Mouse (Mus musculus): ENCODE measurements around the gene Scn1a. TPM values are rescaled to one million over a fixed set of nuclear protein-coding genes. Genes with fewer than 3 reads are reported as not detected.

Scn1a gene
- total RNA-seq, 2 experiments from 2014 or later, result 0.03 TPM; not detected in 1

- DNase-seq, result no peak
Measured at GRCm38 (mm10) chr2:66244013-66244412, 196.6 kb downstream of the Scn1a start.

- no peak for DNase-seq
Measured at GRCm38 (mm10) chr2:66240334-66240733, 200.3 kb downstream of the Scn1a start.

- no peak for DNase-seq
Measured at GRCm38 (mm10) chr2:66238886-66239285, 201.8 kb downstream of the Scn1a start.

- DNase-seq, result no peak
Measured at GRCm38 (mm10) chr2:66220954-66221353, 219.7 kb downstream of the Scn1a start.

Other genes starting within 250 kb of the Scn1a start
- 1 to 10 TPM; 1.3 to 1.4 TPM for gene Ttc21b, start 184.2 kb downstream of the Scn1a start, total RNA-seq (2021)
- gene Scn9a, start 194.1 kb upstream of the Scn1a start, total RNA-seq (2021), result not detected

Data from gastrocnemius, postnatal 25 days (tissue).